Mouse (Mus musculus) retina, embryonic 14.5 days (tissue): ENCODE measurements around the gene Gm45808.
"Not testable (repeated sequence)": the region's sequence is repeated elsewhere in the genome, so short reads cannot be mapped to it uniquely, and the experiment has no call there.

Experiments used
- DNase-seq: peaks from one replicate; pipeline ENCODE4 v3.0.0-alpha.2; 2015; ENCODE audit warnings: low spot score

Gm45808 gene

DNA sequence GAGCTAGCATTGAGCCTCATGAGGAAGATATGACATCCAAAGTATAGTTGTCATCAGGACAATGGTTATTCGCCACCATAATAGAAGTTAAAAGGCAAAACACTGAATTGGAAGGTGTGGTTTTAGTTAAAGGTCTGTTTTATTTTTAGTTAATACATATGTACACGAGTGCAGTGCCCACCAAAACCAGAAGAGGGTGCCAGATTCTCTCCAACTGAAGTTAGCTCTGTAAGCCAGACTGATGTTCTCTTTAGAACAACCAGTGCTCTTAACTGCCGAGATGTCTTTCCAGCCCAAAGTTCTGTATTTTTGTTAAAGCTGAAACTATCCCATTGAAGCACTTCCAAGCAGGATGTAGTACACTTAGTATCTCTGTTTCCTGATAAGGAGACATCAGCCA is 15.7 kb downstream of the Gm45808 start:
- peak; percentile 89 for DNase-seq

DNA sequence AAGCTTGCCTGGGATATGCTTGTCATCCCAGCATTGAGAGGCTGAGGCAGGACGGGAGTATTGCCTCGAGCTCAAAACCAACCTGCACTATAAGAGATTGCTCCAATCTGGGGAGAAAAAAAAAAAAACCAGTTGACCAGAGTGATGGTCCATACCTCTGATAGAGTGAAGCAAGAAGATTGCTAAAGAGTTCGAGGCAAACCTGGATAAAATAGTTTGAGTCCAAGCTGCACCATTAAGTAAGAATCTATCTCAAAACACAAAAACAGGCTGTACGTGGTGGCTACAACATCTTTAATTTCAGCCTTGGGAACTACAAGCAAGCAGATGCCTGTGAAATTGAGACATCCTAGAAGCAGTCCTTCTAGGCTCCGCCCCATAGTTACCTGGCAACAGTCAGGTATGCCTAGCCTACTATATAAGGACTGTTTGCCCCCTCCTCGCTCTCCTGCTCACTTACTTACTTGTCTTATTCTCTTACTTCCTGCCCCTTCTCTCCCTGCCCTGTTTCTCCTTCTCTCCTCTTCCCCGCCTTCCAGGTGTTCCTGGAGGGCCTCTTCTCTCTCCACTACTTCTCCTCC is 19.4 kb downstream of the Gm45808 start:
- DNase-seq = no peak

DNA sequence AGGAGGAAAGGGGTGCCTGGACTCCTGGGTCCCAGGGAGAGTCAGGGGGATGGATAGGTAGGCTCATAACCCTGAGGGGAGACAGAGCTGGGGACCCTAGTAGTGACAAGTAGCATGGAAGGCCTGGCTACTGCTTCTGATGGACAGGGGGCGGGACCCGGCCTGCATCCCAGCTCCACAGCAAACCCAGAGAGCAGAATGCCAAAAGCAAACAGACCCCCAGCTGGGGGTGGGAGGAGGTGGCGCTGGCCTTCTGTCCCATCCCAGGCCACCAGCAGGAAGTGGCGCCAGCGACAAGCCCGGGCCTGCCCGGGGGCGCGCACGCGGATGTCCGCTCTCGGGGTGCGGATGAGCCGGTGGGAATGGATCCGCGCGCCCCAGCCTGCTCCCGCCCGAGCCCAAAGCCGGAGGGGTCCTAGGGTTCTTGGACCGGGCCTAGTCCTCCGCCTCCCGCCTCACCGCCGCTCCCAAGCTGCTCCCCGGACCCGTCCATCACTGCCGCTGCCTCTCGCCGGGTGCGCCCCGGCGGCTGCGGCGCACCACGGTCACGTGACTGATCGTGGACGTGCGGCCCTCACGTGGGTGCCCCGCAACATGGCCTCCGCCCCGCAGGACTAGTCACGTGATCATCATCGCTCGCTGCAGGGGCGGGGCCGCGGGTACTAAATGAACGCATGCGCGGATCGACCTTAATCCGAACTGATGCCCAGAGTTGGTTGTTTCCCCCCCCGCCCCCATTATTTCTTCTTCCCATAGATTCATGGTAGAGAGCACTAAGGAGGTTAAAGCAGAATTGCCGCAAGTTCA is 20.1 kb downstream of the Gm45808 start, which contains the start of gene Bax:
Gene Bax (minus strand): TSS at position 616 of the 807 bp plus-strand sequence.
- DNase-seq = peak; percentile 99

GRCm38 (mm10) chr7:45465549-45465948 is 21.1 kb downstream of the Gm45808 start:
- DNase-seq = no peak

DNA sequence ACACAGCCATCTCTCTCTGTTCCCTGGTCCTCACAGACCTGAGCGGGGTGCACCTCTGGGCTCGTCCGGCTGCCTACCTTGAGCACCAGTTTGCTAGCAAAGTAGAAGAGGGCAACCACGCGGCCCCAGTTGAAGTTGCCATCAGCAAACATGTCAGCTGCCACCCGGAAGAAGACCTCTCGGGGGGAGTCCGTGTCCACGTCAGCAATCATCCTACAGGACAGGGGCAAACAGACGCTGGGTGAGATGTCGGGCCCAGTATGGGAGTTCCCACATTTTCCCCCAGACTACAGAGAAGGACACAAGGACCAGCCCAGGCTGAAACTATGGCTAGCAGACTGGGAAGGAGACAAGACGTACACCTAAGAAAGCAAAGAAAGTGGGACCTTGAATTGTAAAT is 21.5 kb downstream of the Gm45808 start:
- no peak for DNase-seq

GRCm38 (mm10) chr7:45463987-45464778 is 22.4 kb downstream of the Gm45808 start:
- DNase-seq = no peak

DNA sequence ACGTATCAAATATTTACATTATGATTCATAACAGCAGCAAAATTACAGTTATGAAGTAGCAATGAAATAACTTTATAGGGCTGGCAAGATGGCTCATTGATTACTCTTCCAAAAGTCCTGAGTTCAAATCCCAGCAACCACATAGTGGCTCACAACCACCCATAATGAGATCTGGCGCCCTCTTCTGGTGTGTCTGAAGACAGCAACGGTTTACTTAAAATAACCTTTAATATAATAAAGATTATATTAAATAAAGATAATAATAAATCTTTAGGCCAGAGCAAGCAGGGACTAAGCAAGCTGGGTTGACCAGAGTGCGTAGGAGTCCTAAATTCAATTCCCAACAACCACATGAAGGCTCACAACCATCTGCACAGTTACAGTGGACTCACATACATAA is 23.7 kb downstream of the Gm45808 start:
- DNase-seq = not testable (repeated sequence)

- DNase-seq = no peak
Observed at GRCm38 (mm10) chr7:45462325-45462724, 24.3 kb downstream of the Gm45808 start.

DNA sequence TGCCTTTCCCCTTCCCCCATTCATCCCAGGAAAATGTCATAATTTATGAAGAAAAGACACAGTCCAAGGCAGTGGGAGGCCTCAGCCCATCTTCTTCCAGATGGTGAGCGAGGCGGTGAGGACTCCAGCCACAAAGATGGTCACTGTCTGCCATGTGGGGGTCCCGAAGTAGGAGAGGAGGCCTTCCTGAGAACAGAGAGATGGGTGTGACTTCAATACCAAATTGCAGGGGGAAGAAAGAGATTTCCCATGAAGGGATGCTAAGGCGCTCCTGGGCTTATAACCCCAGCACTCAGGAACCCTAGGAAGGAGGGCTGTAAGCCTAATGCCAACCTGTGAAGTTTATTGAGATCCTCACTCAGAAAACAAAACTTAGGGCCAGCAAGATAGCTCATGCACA is 24.8 kb downstream of the Gm45808 start:
- DNase-seq = no peak

DNA sequence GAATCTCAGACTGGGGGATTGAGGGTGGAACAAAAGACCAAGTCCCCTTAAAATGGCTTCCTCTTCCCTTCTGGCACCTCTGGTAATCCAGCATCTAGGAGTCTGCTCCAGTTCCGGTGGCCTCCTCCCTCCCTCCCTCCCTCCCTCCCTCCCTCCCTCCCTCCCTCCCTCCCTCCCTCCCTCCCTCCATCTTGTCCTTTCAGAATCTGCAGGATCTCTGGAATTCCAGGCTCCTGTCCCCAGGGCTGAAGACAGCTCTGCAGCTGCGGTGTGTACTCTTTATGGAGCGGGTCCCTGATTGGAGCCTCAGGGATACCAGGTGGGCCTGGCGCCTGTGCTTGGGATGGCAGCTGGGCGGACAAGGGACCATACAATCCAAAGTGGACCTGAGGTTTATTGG is 25.3 kb downstream of the Gm45808 start:
- DNase-seq = no peak

DNA sequence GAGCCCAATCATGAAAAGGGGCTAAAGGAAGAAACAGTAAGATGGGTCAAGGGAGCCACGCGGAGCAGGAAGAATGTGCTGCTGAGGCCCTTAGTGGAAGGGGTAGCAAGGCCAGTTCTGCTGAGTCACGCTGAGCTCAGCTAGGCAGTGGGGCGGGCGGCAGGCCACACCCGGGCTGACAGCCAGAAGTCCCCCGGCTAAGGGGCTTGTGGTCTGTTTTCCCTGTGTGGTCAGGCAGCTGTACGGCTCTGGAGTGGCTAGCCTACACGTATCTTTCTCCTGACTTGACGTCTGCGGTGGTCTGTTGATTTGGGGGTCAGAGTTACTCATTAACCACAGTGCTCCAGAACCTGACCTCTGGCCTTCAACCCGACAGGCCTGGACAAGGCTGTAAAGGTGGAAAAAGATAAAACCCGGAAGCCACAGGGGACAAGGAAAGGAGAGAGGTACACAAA is 25.7 kb downstream of the Gm45808 start:
- peak; percentile 47 for DNase-seq

DNA sequence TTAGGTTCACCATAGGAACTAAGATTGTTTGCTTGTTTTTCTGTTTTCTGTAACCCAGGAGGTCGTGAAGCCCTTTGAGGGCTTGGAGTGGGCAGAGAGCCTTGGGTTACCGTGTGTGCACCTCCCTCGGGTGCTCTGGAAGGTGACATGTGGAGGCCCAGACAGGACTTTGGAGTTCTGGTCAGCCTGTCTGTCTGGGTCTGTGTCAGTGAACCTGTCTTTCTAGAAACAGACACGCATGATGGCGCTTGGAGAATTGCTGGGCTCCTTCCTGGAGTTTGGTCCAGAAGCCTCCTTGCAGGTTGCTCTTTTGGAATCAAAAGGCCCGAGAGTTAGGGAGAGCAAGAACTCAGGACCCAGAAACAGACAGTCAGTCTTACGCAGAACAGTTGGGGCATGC is 26.2 kb downstream of the Gm45808 start:
- no peak for DNase-seq

DNA sequence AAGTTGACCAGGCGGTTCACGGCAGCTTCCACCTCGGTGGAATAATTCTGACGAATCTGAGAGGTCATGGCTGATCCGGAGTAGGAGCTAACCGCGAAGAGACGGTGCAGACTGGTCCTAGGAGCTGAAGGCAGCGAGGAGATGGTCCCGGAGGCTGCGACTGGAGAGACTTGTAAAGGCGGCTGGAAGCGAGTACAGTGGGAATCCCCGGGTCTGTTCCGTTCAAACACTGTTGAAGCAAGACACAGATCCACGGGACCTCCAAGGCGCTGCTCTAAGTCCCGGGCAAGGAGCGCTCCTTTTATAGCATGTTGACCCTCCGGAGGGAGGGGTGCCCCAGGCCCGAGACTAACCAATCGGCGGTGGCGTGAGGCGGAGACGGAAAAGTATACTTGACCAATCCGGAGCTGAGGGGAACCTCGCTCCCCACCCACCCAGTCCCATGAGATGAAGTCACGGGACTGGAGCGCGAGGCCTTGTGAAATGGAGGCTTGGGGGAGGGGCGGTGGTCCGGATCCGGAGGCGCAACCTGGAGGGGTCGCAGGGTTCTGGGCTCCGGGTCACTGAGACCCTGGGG is 27.0 kb downstream of the Gm45808 start, which contains the start of gene Ftl1:
Gene Ftl1 (minus strand): TSS at position 321 of the 577 bp plus-strand sequence.
- peak; percentile 99 for DNase-seq

DNA sequence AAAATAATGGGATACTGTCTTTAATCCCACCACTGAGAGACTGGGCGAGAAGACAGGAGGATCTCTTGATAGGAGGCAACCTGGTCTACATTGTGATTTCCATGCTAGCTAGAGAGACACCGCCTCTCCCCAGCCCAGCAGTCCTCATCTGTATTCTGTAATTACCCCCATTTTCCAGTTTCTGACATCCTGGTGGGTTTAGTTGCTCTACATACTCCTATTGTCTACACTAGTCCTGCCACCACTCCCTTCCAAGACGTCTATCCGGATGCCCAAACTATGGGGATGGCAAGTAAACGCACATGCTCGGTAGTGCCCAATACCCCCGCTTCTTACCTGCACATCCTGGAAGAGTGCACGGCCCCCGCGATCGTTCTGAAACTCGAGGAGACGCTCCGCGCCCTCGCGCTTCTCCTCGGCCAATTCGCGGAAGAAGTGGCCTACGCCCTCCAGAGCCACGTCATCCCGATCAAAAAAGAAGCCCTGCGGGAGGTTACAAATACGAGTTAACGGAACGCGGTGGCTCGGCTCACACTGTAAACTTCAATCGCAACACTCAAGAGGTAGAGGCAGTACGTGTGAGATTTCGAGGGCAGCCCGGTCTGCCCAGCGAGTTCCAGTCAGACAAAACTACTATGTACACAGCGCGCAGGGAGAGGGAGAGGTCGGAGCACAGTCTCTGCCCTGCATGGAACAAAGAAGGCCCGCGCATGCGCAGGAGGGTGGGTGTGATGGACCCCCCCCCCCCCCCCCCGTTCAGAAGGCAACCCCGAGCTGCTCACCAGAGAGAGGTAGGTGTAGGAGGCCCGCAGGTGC is 27.7 kb downstream of the Gm45808 start:
- DNase-seq = peak; percentile 87

DNA sequence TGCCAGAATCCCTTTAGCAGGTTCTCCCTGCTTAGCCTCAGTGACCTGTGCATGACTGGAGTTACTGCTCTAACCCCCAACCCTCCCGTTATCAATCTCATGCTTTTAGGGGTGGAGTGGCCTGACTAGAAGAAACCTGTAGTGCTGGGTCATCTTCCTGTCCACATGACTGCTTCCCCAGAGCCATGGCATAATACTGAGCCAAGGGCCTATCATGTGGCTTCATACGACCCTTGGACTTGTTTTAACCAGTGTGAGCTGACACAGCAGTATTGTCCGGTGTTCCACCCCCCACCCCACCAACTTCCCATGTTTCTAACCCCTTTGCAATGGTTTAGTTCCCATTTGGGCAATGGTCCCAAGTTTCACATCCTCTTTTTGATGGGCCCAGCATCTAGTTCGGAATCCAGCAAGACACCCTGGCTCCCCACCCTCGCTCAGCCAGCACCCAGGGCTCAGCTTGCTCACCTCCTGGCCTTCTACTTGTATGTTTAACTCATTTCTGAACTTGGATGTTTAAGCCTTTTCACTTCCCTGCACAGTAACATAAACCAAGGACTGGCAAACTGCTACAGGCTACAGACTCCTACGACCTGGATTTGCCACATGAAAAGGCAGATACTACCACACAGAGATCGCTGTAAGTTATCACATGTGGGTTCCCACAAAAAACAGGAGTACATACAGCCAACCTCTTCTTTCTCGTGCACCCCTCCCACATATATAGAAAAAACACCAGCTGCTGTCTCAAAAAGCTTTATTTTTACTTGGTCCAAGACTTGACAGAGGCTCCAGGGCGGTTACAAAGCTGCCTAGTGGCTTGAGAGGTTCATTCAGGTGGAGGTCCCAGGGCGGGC is 29.2 kb downstream of the Gm45808 start:
- peak; percentile 21 for DNase-seq

GRCm38 (mm10) chr7:45456721-45457203 is 29.8 kb downstream of the Gm45808 start:
- peak; percentile 19 for DNase-seq

- DNase-seq = no peak
Observed at GRCm38 (mm10) chr7:45455932-45456696, 30.5 kb downstream of the Gm45808 start.

GRCm38 (mm10) chr7:45454971-45455370 is 31.6 kb downstream of the Gm45808 start:
- no peak for DNase-seq

DNA sequence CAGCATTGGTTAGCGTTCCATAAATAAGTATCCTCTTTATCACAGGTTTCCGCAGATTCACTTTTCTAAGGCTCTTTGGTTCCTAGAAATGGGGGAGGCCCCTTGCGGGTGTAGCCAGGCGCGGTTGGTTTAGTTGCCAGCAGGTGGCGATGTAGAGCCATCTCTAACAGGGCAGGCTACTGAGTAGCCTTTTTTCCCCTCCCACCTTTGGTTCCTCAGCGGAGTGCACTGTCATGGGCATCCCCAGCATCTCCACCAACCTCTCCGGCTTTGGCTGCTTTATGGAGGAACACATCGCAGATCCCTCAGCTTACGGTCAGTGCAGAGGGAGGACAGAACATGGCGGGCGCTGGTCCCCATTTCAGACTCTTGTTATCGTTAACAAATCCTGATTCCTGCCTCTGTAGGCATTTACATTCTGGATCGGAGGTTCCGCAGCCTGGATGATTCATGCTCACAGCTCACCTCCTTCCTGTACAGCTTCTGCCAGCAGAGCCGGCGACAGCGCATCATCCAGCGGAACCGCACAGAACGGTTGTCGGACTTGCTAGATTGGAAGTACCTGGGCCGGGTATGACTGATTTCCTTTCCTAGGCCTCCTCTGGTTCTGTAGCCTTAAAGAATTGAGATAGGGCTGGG is 35.1 kb downstream of the Gm45808 start:
- peak; percentile 93 for DNase-seq
